ENCODE assay signal across 20 mouse cellular contexts in genomic region chr16:9985041-9985440, GRCm38 (mm10). TPM values are rescaled to one million over a fixed set of nuclear protein-coding genes. Genes with fewer than 3 reads are reported as not detected.
DNase-seq lines count a peak whose midpoint lies in the region; ATAC-seq and TF ChIP-seq lines count a peak whose summit lies in the region.
"Had no signal": no experiment of that assay in that cellular context is flagged by ENCODE, and none has a peak within 500 bp of the region (broad histone marks: within the 10 kb centered on the region; RNA-seq: fewer than 3 reads in every experiment).

No protein-coding gene starts in this region.

- H3K4me1 ChIP-seq in kidney, postnatal 0 days (replicated peaks; ENCODE audit: insufficient read depth, low read length) = no peaks in the 10 kb centered on the region
- H3K4me1 ChIP-seq in lung, adult 2 months (ENCODE audit: control insufficient read depth, insufficient read depth, low read length) = no peaks in the 10 kb centered on the region
- H3K4me1 ChIP-seq: embryonic facial prominence, embryonic 13.5 days; forebrain, embryonic 12.5 days; heart, embryonic 13.5 days had no signal

- H3K4me3 ChIP-seq in kidney, postnatal 0 days (replicated peaks; ENCODE audit: low read depth, low read length) = no peak overlapping the region
- no peak overlapping the region for H3K4me3 ChIP-seq in lung, adult 2 months (replicated peaks; ENCODE audit: extremely low read depth, low read depth, low read length)
- H3K4me3 ChIP-seq: embryonic facial prominence, embryonic 13.5 days; forebrain, embryonic 12.5 days; heart, embryonic 13.5 days had no signal

- H3K9ac ChIP-seq in kidney, postnatal 0 days (ENCODE audit: low read depth, low read length) = no peak overlapping the region
- H3K9ac ChIP-seq: embryonic facial prominence, embryonic 13.5 days; forebrain, embryonic 12.5 days; forebrain, postnatal 0 days; heart, embryonic 13.5 days had no signal

- no peak for DNase-seq in frontal cortex, postnatal 36 days (ENCODE audit: low spot score in 2 of 2)
- DNase-seq in kidney, postnatal 0 days (ENCODE audit: low spot score) = peak; percentile 51
- DNase-seq in kidney, postnatal 25 days = no peak
- peak; percentile 9 for DNase-seq in lung, postnatal 10 days
- DNase-seq in lung, adult 2 months = no peak
- DNase-seq in brain, adult 2 months (ENCODE audit: low read depth, low spot score) = peak; percentile 77
- DNase-seq in cerebellum, postnatal 4 days (ENCODE audit: low spot score in 2 of 2) = no peak
- DNase-seq: cerebellum, adult 11 months; cerebellum, adult 8-10 months; cerebellum, postnatal 14 days; forebrain, postnatal 0 days; gastrocnemius, postnatal 36 days; heart, adult 11 months; heart, postnatal 36 days had no signal

- no peak for TF ChIP-seq CTCF in kidney, postnatal 0 days (IDR thresholded peaks at IDR 0.05; ENCODE audit: low read depth)
- TF ChIP-seq CTCF in lung, adult 2 months (IDR thresholded peaks at IDR 0.05; ENCODE audit: insufficient read depth, low read length) = no peak

- no peak overlapping the region for H3K4me2 ChIP-seq in kidney, postnatal 0 days (ENCODE audit: low read length)
- H3K4me2 ChIP-seq: embryonic facial prominence, embryonic 13.5 days; forebrain, embryonic 12.5 days; heart, embryonic 13.5 days had no signal

- 47% methylated on average over 3 of the region's 3 CpGs for WGBS in kidney, postnatal 0 days
- 53% methylated on average over 3 of the region's 3 CpGs for WGBS in lung, adult 2 months

- peak; percentile 60 for ATAC-seq in frontal cortex, adult (ENCODE audit: low TSS enrichment)
- ATAC-seq in kidney, postnatal 0 days (replicated peaks; ENCODE audit: low FRiP score, low read depth) = peak; percentile 57; the same call in 1 of the 2 replicates
- ATAC-seq: forebrain, postnatal 0 days; hindbrain, embryonic 16.5 days; inflammation-experienced regulatory T-cells, adult 6 months had no signal

- no peaks in the 10 kb centered on the region for H3K36me3 ChIP-seq in kidney, postnatal 0 days (ENCODE audit: insufficient read depth, low read length)
- H3K36me3 ChIP-seq: embryonic facial prominence, embryonic 13.5 days; forebrain, embryonic 12.5 days; heart, embryonic 13.5 days had no signal

- H3K27me3 ChIP-seq in kidney, postnatal 0 days (ENCODE audit: insufficient read depth, low read length) = no peaks in the 10 kb centered on the region
- H3K27me3 ChIP-seq: forebrain, embryonic 12.5 days had no signal

- H3K9me3 ChIP-seq in kidney, postnatal 0 days (replicated peaks; ENCODE audit: low read length) = no peaks in the 10 kb centered on the region
- H3K9me3 ChIP-seq: embryonic facial prominence, embryonic 13.5 days; forebrain, embryonic 12.5 days; heart, embryonic 13.5 days had no signal

- no peak overlapping the region for H3K27ac ChIP-seq in kidney, postnatal 0 days
- H3K27ac ChIP-seq: embryonic facial prominence, embryonic 13.5 days; forebrain, embryonic 12.5 days; heart, embryonic 13.5 days had no signal

- no peak for TF ChIP-seq POLR2A in lung, adult 2 months (IDR thresholded peaks at IDR 0.05; ENCODE audit: borderline replicate concordance, extremely low read depth, low read depth, low read length)

RNA-seq across cellular contexts. Expression of gene Grin2a, which starts 10.3 kb away (rescaled TPM):
- 0.01 and 0.08 TPM in 2 replicates for polyA plus RNA-seq in kidney, postnatal 0 days (2015; fragmentation: Nextera tagmentation; extraction: Ambion mirVana)
- 0.02 and 0.24 TPM in 2 replicates for polyA plus RNA-seq in lung, adult 2 months (2012; rRNA removed)
- polyA plus RNA-seq: inflammation-experienced regulatory T-cells, adult 6 months had no signal

Comparison
In these comparisons a context has a peak if more than half of its experiments do, and no peak if none do; other contexts are left out.
1. DNase-seq: peak in kidney, postnatal 0 days (single experiment), lung, postnatal 10 days (single experiment) and brain, adult 2 months (single experiment); none in frontal cortex, postnatal 36 days (0 of 2), kidney, postnatal 25 days (0 of 2), lung, adult 2 months (single experiment) and cerebellum, postnatal 4 days (0 of 2).